Mouse (Mus musculus): ENCODE results near the gene Cyp2c40. TPM values are rescaled to one million over a fixed set of nuclear protein-coding genes. Genes with fewer than 3 reads are reported as not detected.
"Not testable (repeated sequence)": the region's sequence is repeated elsewhere in the genome, so short reads cannot be mapped to it uniquely, and the experiment has no call there.

Cyp2c40 gene
- not detected for total RNA-seq (2021)

- not testable (repeated sequence) for DNase-seq (ENCODE audit: extremely low spot score in 1 of 2, low spot score in 1 of 2)
Measured at GRCm38 (mm10) chr19:39812714-39813113, at the start of gene Cyp2c40. Gene Cyp2c40 (minus strand): TSS chr19:39812814.

- DNase-seq (ENCODE audit: extremely low spot score in 1 of 2, low spot score in 1 of 2), result not testable (repeated sequence)
Measured at GRCm38 (mm10) chr19:39820931-39821330, 8.3 kb upstream of the Cyp2c40 start.

- DNase-seq (ENCODE audit: extremely low spot score in 1 of 2, low spot score in 1 of 2), result not testable (repeated sequence)
Measured at GRCm38 (mm10) chr19:39816400-39816799, 3.8 kb upstream of the Cyp2c40 start.

GRCm38 (mm10) chr19:39815991-39816390 lies 3.4 kb upstream of the Cyp2c40 start:
- DNase-seq (ENCODE audit: extremely low spot score in 1 of 2, low spot score in 1 of 2), result not testable (repeated sequence)

GRCm38 (mm10) chr19:39785458-39785857 lies 27.2 kb downstream of the Cyp2c40 start:
- DNase-seq (ENCODE audit: extremely low spot score in 1 of 2, low spot score in 1 of 2), result not testable (repeated sequence)

GRCm38 (mm10) chr19:39745357-39745756 lies 67.3 kb downstream of the Cyp2c40 start:
- DNase-seq (ENCODE audit: extremely low spot score in 1 of 2, low spot score in 1 of 2), result no peak

- DNase-seq (ENCODE audit: extremely low spot score in 1 of 2, low spot score in 1 of 2), result not testable (repeated sequence)
Measured at GRCm38 (mm10) chr19:39744361-39744760, 68.3 kb downstream of the Cyp2c40 start.

- DNase-seq (ENCODE audit: extremely low spot score in 1 of 2, low spot score in 1 of 2), result no peak
Measured at GRCm38 (mm10) chr19:39740920-39741319, 71.7 kb downstream of the Cyp2c40 start, which contains the start of gene Cyp2c68. Gene Cyp2c68 (minus strand): TSS chr19:39741054.

Other genes starting within 250 kb of the Cyp2c40 start
- gene Cyp2c67, start 163.8 kb downstream of the Cyp2c40 start, total RNA-seq (2021), result not detected
- gene Cyp2c68, start 71.8 kb downstream of the Cyp2c40 start, total RNA-seq (2021), result not detected
- gene Cyp2c69, start 74.0 kb upstream of the Cyp2c40 start, total RNA-seq (2021), result not detected
- gene Cyp2c37, start 179.6 kb upstream of the Cyp2c40 start, total RNA-seq (2021), result not detected